Mouse (Mus musculus) adrenal gland, postnatal 14 days (tissue): Measurements from ENCODE around the gene Sh3gl2. TPM values are rescaled to one million over a fixed set of nuclear protein-coding genes. Genes with fewer than 3 reads are reported as not detected.

ENCODE experiments used
- DNase-seq: peaks from one replicate; pipeline ENCODE4 v3.0.0; 2021; ENCODE audit warnings: mixed read lengths
- total RNA-seq: library from RNA; stranded (reverse); gene quantifications from 2 replicates; pipeline ENCODE4 v1.2.3, GENCODE M21; 2021

Sh3gl2 gene
- total RNA-seq, 1 experiment from 2014 or later: 17.3 TPM

GRCm38 (mm10) chr4:85305912-85306573 is 101.1 kb downstream of the Sh3gl2 start:
- peak; percentile 34 for DNase-seq

- no peak for DNase-seq
Measured at GRCm38 (mm10) chr4:85319092-85319491, 114.2 kb downstream of the Sh3gl2 start.

GRCm38 (mm10) chr4:85325454-85325853 is 120.5 kb downstream of the Sh3gl2 start:
- no peak for DNase-seq

- no peak for DNase-seq
Measured at GRCm38 (mm10) chr4:85326052-85326451, 121.1 kb downstream of the Sh3gl2 start.

GRCm38 (mm10) chr4:85334688-85335200 is 129.8 kb downstream of the Sh3gl2 start:
- DNase-seq: no peak

GRCm38 (mm10) chr4:85336356-85336755 is 131.4 kb downstream of the Sh3gl2 start:
- DNase-seq: no peak

- DNase-seq: no peak
Measured at GRCm38 (mm10) chr4:85339126-85339525, 134.2 kb downstream of the Sh3gl2 start.

GRCm38 (mm10) chr4:85340686-85341085 is 135.8 kb downstream of the Sh3gl2 start:
- DNase-seq: no peak

- no peak for DNase-seq
Measured at GRCm38 (mm10) chr4:85345911-85346310, 141.0 kb downstream of the Sh3gl2 start.

- no peak for DNase-seq
Measured at GRCm38 (mm10) chr4:85348079-85348643, 143.2 kb downstream of the Sh3gl2 start.

- peak; percentile 4 for DNase-seq
Measured at GRCm38 (mm10) chr4:85362661-85363060, 157.7 kb downstream of the Sh3gl2 start.

- DNase-seq: no peak
Measured at GRCm38 (mm10) chr4:85363205-85363604, 158.3 kb downstream of the Sh3gl2 start.

GRCm38 (mm10) chr4:85371036-85371435 is 166.1 kb downstream of the Sh3gl2 start:
- no peak for DNase-seq

GRCm38 (mm10) chr4:85374801-85375200 is 169.9 kb downstream of the Sh3gl2 start:
- no peak for DNase-seq

GRCm38 (mm10) chr4:85376187-85376586 is 171.3 kb downstream of the Sh3gl2 start:
- DNase-seq: no peak

GRCm38 (mm10) chr4:85376610-85377009 is 171.7 kb downstream of the Sh3gl2 start:
- DNase-seq: no peak

GRCm38 (mm10) chr4:85385241-85385640 is 180.3 kb downstream of the Sh3gl2 start:
- no peak for DNase-seq

GRCm38 (mm10) chr4:85387676-85388075 is 182.8 kb downstream of the Sh3gl2 start:
- DNase-seq: peak; percentile 66

- peak; percentile 13 for DNase-seq
Measured at GRCm38 (mm10) chr4:85391795-85392194, 186.9 kb downstream of the Sh3gl2 start.

- DNase-seq: no peak
Measured at GRCm38 (mm10) chr4:85398765-85399164, 193.8 kb downstream of the Sh3gl2 start.

GRCm38 (mm10) chr4:85402823-85403222 is 197.9 kb downstream of the Sh3gl2 start:
- peak; percentile 83 for DNase-seq

- DNase-seq: peak; percentile 57
Measured at GRCm38 (mm10) chr4:85404424-85405194, 199.7 kb downstream of the Sh3gl2 start.

- no peak for DNase-seq
Measured at GRCm38 (mm10) chr4:85405276-85405675, 200.3 kb downstream of the Sh3gl2 start.
